Mouse (Mus musculus): ENCODE measurements around the gene Gm21693. TPM values are rescaled to one million over a fixed set of nuclear protein-coding genes. Genes with fewer than 3 reads are reported as not detected.

The Gm21693 gene
- not detected in 2 replicates for polyA plus RNA-seq (2021; fragmentation: Nextera tagmentation)
- long read RNA-seq, experiment 1: 0 reads
- long read RNA-seq, experiment 2: 0 reads

GRCm38 (mm10) chrY:3345229-3345628, at the start of gene Gm21693:
Gene Gm21693, minus strand, starts transcription at chrY:3345329.

GRCm38 (mm10) chrY:3306349-3306748, 38.8 kb downstream of the Gm21693 start, which contains the start of gene Gm21677:
Gene Gm21677, minus strand, starts transcription at chrY:3306449.

Other genes with a start within 250 kb of the Gm21693 start
- gene Gm21677, start 38.9 kb downstream of the Gm21693 start, polyA plus RNA-seq (2021; fragmentation: Nextera tagmentation): not detected in 2 replicates
- not detected in 2 replicates for gene Gm21704, start 64.8 kb upstream of the Gm21693 start, polyA plus RNA-seq (2021; fragmentation: Nextera tagmentation)
- not detected in 2 replicates for gene Gm21708, start 64.8 kb upstream of the Gm21693 start, polyA plus RNA-seq (2021; fragmentation: Nextera tagmentation)